Mouse (Mus musculus) embryo, embryonic 10.5 days (tissue): Measurements from ENCODE around the gene Aup1.

ENCODE experiments used
- DNase-seq: peaks from one replicate; pipeline ENCODE4 v3.0.0-alpha.2; 2015; ENCODE audit warnings: low spot score

The Aup1 gene

DNA sequence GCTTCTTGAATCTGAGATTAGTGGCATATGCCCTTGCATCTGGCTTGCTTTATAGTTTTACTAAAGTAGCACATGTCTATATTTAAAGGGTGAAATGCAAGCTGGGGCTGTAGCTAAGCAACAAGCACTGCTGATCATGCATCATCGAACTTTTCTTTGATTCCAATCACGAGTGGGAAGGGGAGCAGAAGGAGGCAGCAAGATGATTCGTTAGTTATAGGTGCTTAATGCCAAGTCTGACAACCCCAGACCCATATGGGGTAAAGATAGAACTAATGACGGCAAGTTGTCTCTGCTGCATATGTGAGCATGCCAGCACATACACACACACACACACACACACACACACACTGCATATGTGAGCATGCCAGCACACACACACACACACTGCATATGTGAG lies 49.8 kb downstream of the Aup1 start:
- no peak for DNase-seq
